Mouse (Mus musculus): ENCODE measurements at regions not wholly inside any gene's neighbourhood (a gene's known extent, or its start where the extent isn't known, plus 50 kb on each side); places are given as distances from the start of the nearest gene placed in this dataset.
A peak's percentile ranks its signal among the peaks of the same experiment; 100 is the strongest.

DNA sequence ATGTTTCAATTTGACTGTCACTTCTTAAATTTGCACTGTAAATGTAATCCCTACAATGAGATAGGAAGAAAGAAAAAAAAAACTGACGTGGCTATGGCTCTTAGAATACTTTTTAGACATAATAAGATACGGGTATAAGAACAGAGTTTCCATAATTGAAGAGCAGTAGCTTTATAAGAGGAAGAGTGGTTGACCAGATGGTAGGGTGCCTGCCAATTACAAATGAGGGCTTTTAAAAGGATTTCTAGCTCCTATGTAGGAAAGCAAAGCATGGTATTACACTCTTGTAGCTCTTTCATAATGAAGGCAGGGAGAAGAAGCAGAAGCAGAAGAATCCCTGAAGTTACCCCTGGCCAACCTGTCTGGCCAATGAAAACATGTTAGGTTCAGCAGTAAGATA, 239.7 kb upstream of the Car10 start:
- ATAC-seq (ENCODE audit: insufficient read depth) = no peak
- Histone ChIP-seq H3K36me3 (ENCODE audit: insufficient read depth) (no peaks in the 10 kb centered on the region), H3K4me3 (ENCODE audit: low read depth, low read length) (no peak overlapping the region), H3K9me3 (ENCODE audit: low read depth, low read length) (no peaks in the 10 kb centered on the region), H3K4me2 (no peak overlapping the region), H3K27ac (ENCODE audit: low read depth) (no peak overlapping the region), H3K9ac (no peak overlapping the region), H3K4me1 (ENCODE audit: insufficient read depth) (no peaks in the 10 kb centered on the region), H3K27me3 (ENCODE audit: insufficient read depth, low read length) (no peaks in the 10 kb centered on the region)
- 73% methylated on average over 2 of the region's 2 CpGs for WGBS
- TF ChIP-seq CTCF (IDR thresholded peaks at IDR 0.05; ENCODE audit: low read depth) = no peak
- DNase-seq = no peak

DNA sequence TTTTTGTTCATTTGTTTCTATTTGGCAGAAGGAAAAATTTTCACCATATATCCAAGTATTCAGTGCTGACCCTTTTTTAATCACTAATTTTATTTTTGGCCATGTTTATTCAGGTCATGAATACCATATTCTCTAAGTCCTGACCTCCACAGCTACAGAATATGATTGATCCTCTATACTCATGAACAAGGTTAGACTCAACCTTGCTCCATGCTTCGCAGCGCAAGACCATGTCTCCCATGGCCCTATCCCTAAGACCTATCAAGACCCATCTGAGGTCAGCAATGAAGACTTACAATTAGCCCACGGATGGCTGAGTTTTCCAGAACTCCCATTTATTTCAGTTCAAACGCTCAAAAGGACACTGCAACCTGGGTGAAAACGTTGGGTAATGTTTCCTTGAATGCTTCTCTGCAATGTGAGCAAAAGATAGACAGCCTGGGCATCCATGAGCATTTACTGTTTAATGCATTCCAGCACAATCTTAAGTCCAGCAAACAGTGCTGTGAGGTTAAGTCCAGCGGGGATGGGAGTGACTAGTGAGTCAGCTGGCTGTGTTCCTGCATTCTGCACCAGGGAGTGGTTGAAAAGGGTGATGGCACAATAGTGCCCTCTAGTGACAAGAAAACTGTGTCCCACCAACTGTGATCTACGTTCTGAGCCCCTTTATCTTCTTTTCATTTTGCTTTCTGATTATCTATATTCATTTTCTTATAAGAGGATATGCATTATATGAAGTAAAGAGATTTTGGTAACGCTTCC, 208.0 kb upstream of the Car10 start:
- H3K9ac ChIP-seq = no peak overlapping the region
- no peak overlapping the region for H3K4me2 ChIP-seq
- H3K4me1 ChIP-seq (ENCODE audit: insufficient read depth) = no peaks in the 10 kb centered on the region
- no peak; the same call in 1 of the 2 replicates for ATAC-seq (ENCODE audit: insufficient read depth)
- H3K9me3 ChIP-seq (ENCODE audit: low read depth, low read length) = no peaks in the 10 kb centered on the region
- H3K27me3 ChIP-seq (ENCODE audit: insufficient read depth, low read length) = no peaks in the 10 kb centered on the region
- H3K4me3 ChIP-seq (ENCODE audit: low read depth, low read length) = no peak overlapping the region
- DNase-seq = peak; percentile 79
- 46% methylated on average over 8 of the region's 8 CpGs for WGBS
- no peaks in the 10 kb centered on the region for H3K36me3 ChIP-seq (ENCODE audit: insufficient read depth)
- H3K27ac ChIP-seq (ENCODE audit: low read depth) = no peak overlapping the region
- TF ChIP-seq CTCF (IDR thresholded peaks at IDR 0.05; ENCODE audit: low read depth) = peak; percentile 70

DNA sequence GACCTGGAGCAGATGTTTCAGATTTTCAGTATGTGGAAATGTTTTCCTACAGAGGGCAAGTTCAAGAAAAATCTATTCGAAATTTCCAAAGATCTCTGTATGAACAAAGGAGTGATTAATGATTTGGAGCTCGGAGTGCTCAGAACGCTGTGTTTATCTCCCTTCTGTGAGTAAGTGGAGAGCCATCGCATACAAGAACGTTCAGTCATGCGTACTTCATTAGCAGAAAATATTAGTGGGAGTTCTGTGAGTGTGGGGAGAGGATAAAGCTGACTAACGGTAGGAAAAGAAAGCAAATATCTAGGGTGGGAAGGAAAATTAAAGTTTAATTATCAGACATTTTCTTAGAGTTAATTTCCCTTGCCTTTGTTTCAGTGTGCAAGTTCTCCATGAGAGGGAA, 198.5 kb upstream of the Car10 start:
- ATAC-seq (ENCODE audit: insufficient read depth) (no peak), DNase-seq (peak; percentile 13)
- Histone ChIP-seq H3K4me3 (ENCODE audit: low read depth, low read length) (no peak overlapping the region), H3K4me2 (0 out of 2 replicates have a peak overlapping the region, but pooled peaks have one; percentile 4), H3K4me1 (ENCODE audit: insufficient read depth) (no peaks in the 10 kb centered on the region), H3K9ac (no peak overlapping the region), H3K9me3 (ENCODE audit: low read depth, low read length) (no peaks in the 10 kb centered on the region), H3K27me3 (ENCODE audit: insufficient read depth, low read length) (no peaks in the 10 kb centered on the region), H3K27ac (ENCODE audit: low read depth) (no peak overlapping the region), H3K36me3 (ENCODE audit: insufficient read depth) (no peaks in the 10 kb centered on the region)
- 20% methylated on average over 7 of the region's 7 CpGs for WGBS
- no peak for TF ChIP-seq CTCF (IDR thresholded peaks at IDR 0.05; ENCODE audit: low read depth)
